Mouse (Mus musculus): ENCODE data around the gene Cradd. TPM values are rescaled to one million over a fixed set of nuclear protein-coding genes. Genes with fewer than 3 reads are reported as not detected.

The Cradd gene
- total RNA-seq, 2 experiments from 2014 or later: 5.6 to 5.9 TPM

GRCm38 (mm10) chr10:95299010-95299807 lies 24.7 kb downstream of the Cradd start:
- no peak overlapping the region for H3K4me3 ChIP-seq
- no peak for TF ChIP-seq CTCF (IDR thresholded peaks at IDR 0.05)
- no peak for DNase-seq (ENCODE audit: extremely low spot score in 1 of 2, low spot score in 2 of 2)
- intact Hi-C loops (cut with DNase I): no loop called here
- H3K27ac ChIP-seq: no peak overlapping the region

- no peak overlapping the region for H3K4me3 ChIP-seq
- intact Hi-C loops (cut with DNase I): no loop called here
Observed at GRCm38 (mm10) chr10:95298504-95298903, 25.4 kb downstream of the Cradd start.

GRCm38 (mm10) chr10:95297690-95298104 lies 26.2 kb downstream of the Cradd start:
- DNase-seq (ENCODE audit: extremely low spot score in 1 of 2, low spot score in 2 of 2): no peak
- TF ChIP-seq CTCF (IDR thresholded peaks at IDR 0.05): no peak
- intact Hi-C loops (cut with DNase I): no loop called here
- Histone ChIP-seq H3K4me3 (no peak overlapping the region), H3K27ac (no peak overlapping the region)

More at GRCm38 (mm10) chr10:95298504-95298903, 25.4 kb downstream of the Cradd start:
- TF ChIP-seq CTCF (IDR thresholded peaks at IDR 0.05): no peak
- DNase-seq (ENCODE audit: extremely low spot score in 1 of 2, low spot score in 2 of 2): no peak
- no peak overlapping the region for H3K27ac ChIP-seq

- no peak for TF ChIP-seq CTCF (IDR thresholded peaks at IDR 0.05)
- Histone ChIP-seq H3K4me3 (no peak overlapping the region), H3K27ac (no peak overlapping the region)
- no peak for DNase-seq (ENCODE audit: extremely low spot score in 1 of 2, low spot score in 2 of 2)
- intact Hi-C loops (cut with DNase I): no loop called here
Observed at GRCm38 (mm10) chr10:95297024-95297423, 26.9 kb downstream of the Cradd start.

- intact Hi-C loops (cut with DNase I): no loop called here
- no peak overlapping the region for H3K27ac ChIP-seq
- TF ChIP-seq CTCF (IDR thresholded peaks at IDR 0.05): no peak
- H3K4me3 ChIP-seq: no peak overlapping the region
- no peak for DNase-seq (ENCODE audit: extremely low spot score in 1 of 2, low spot score in 2 of 2)
Observed at GRCm38 (mm10) chr10:95293261-95293660, 30.7 kb downstream of the Cradd start.

GRCm38 (mm10) chr10:95292269-95292668 lies 31.7 kb downstream of the Cradd start:
- Histone ChIP-seq H3K27ac (no peak overlapping the region), H3K4me3 (no peak overlapping the region)
- no peak for TF ChIP-seq CTCF (IDR thresholded peaks at IDR 0.05)
- intact Hi-C loops (cut with DNase I): no loop called here
- no peak for DNase-seq (ENCODE audit: extremely low spot score in 1 of 2, low spot score in 2 of 2)

GRCm38 (mm10) chr10:95291133-95291876 lies 32.6 kb downstream of the Cradd start:
- H3K4me3 ChIP-seq: no peak overlapping the region
- no peak for DNase-seq (ENCODE audit: extremely low spot score in 1 of 2, low spot score in 2 of 2)
- no peak for TF ChIP-seq CTCF (IDR thresholded peaks at IDR 0.05)
- intact Hi-C loops (cut with DNase I): no loop called here
- H3K27ac ChIP-seq: no peak overlapping the region

- H3K4me3 ChIP-seq: no peak overlapping the region
- no peak for DNase-seq (ENCODE audit: extremely low spot score in 1 of 2, low spot score in 2 of 2)
- TF ChIP-seq CTCF (IDR thresholded peaks at IDR 0.05): no peak
- no peak overlapping the region for H3K27ac ChIP-seq
- intact Hi-C loops (cut with DNase I): no loop called here
Observed at GRCm38 (mm10) chr10:95289819-95290218, 34.1 kb downstream of the Cradd start.

GRCm38 (mm10) chr10:95288206-95288605 lies 35.7 kb downstream of the Cradd start:
- TF ChIP-seq CTCF (IDR thresholded peaks at IDR 0.05): no peak
- intact Hi-C loops (cut with DNase I): no loop called here
- DNase-seq (ENCODE audit: extremely low spot score in 1 of 2, low spot score in 2 of 2): peak in 1 of 2 experiments; percentile 28
- Histone ChIP-seq H3K4me3 (no peak overlapping the region), H3K27ac (no peak overlapping the region)

- Histone ChIP-seq H3K4me3 (no peak overlapping the region), H3K27ac (no peak overlapping the region)
- intact Hi-C loops (cut with DNase I): no loop called here
- TF ChIP-seq CTCF (IDR thresholded peaks at IDR 0.05): no peak
- DNase-seq (ENCODE audit: extremely low spot score in 1 of 2, low spot score in 2 of 2): no peak
Observed at GRCm38 (mm10) chr10:95287351-95287750, 36.6 kb downstream of the Cradd start.

- no peak for DNase-seq (ENCODE audit: extremely low spot score in 1 of 2, low spot score in 2 of 2)
- intact Hi-C loops (cut with DNase I): no loop called here
Observed at GRCm38 (mm10) chr10:95283434-95283833, 40.5 kb downstream of the Cradd start.

GRCm38 (mm10) chr10:95281996-95282395 lies 41.9 kb downstream of the Cradd start:
- H3K27ac ChIP-seq: no peak overlapping the region
- intact Hi-C loops (cut with DNase I): no loop called here
- no peak for DNase-seq (ENCODE audit: extremely low spot score in 1 of 2, low spot score in 2 of 2)
- H3K4me3 ChIP-seq: no peak overlapping the region
- no peak for TF ChIP-seq CTCF (IDR thresholded peaks at IDR 0.05)

More at GRCm38 (mm10) chr10:95283434-95283833, 40.5 kb downstream of the Cradd start:
- no peak for TF ChIP-seq CTCF (IDR thresholded peaks at IDR 0.05)
- Histone ChIP-seq H3K4me3 (no peak overlapping the region), H3K27ac (no peak overlapping the region)
